Mouse (Mus musculus) stomach, postnatal 0 days (tissue): Measurements from ENCODE around the gene Celf6. TPM values are rescaled to one million over a fixed set of nuclear protein-coding genes. Genes with fewer than 3 reads are reported as not detected.

Source experiments
- ATAC-seq: fragments of 200-750 bp; cut with Nextera tagmentation; 2 replicates; pipeline ENCODE4 v1.8.0; 2017; ENCODE audit not compliant: low FRiP score, low TSS enrichment
- DNase-seq: peaks from one replicate; pipeline ENCODE4 v3.0.0-alpha.2; 2016; ENCODE audit warnings: low spot score
- H3K27ac ChIP-seq: fragments of 300-500 bp; sonication (generic); replicated peaks from 2 replicates; pipeline ENCODE4 v1.5.1; 2014; ENCODE audit warnings: mild to moderate bottlenecking, control low read depth
- H3K27me3 ChIP-seq: fragments of 300-500 bp; sonication (generic); 2 replicates; pipeline ENCODE4 v1.6.1; 2014; ENCODE audit warnings: low read length; ENCODE audit not compliant: control insufficient read depth, insufficient read depth
- H3K36me3 ChIP-seq: fragments of 300-500 bp; sonication (generic); 2 replicates; pipeline ENCODE4 v1.6.1; 2014; ENCODE audit warnings: low read length, mixed read lengths; ENCODE audit not compliant: control insufficient read depth, insufficient read depth
- H3K4me1 ChIP-seq: fragments of 300-500 bp; sonication (generic); replicated peaks from 2 replicates; pipeline ENCODE4 v1.6.1; 2014; ENCODE audit warnings: antibody characterized with exemption; ENCODE audit not compliant: control insufficient read depth, insufficient read depth
- H3K4me2 ChIP-seq: fragments of 300-500 bp; sonication (generic); replicated peaks from 2 replicates; pipeline ENCODE4 v1.6.1; 2014; ENCODE audit warnings: low read depth, mild to moderate bottlenecking, control low read depth, moderate library complexity
- H3K4me3 ChIP-seq: fragments of 300-500 bp; sonication (generic); 2 replicates; pipeline ENCODE4 v1.5.1; 2014; ENCODE audit warnings: low read depth, low read length, control low read depth
- H3K9ac ChIP-seq: fragments of 300-500 bp; sonication (generic); 2 replicates; pipeline ENCODE4 v1.6.1; 2014; ENCODE audit warnings: mild to moderate bottlenecking, low read length, control low read depth, mixed read lengths
- H3K9me3 ChIP-seq: fragments of 300-500 bp; sonication (generic); 2 replicates; pipeline ENCODE4 v1.6.1; 2016; ENCODE audit warnings: low read length; ENCODE audit not compliant: control insufficient read depth
- CTCF ChIP-seq: IDR thresholded peaks from 2 replicates; pipeline ENCODE4 v1.5.1; 2016; ENCODE audit warnings: antibody characterized with exemption, low read depth, mild to moderate bottlenecking, moderate library complexity
- EP300 ChIP-seq: optimal IDR thresholded peaks from 2 replicates; pipeline ENCODE3; 2016; ENCODE audit warnings: antibody characterized with exemption
- WGBS: fragments of 180-500 bp; shearing (Covaris S2); extraction: QIAGEN DNeasy Blood & Tissue Kit; methylation state at CpG from one replicate; pipeline ENCODE4 v1.1.7; 2014; 5-methylcytosine and 5-hydroxymethylcytosine counted together
- polyA plus RNA-seq: library from polyadenylated mRNA; unstranded; fragments of >200 nt; fragmentation: Nextera tagmentation; extraction: Ambion mirVana; gene quantifications from 2 replicates; pipeline ENCODE4 v1.2.1, GENCODE M21; 2015

Gene Celf6
- polyA plus RNA-seq, 1 experiment from 2014 or later = 4.5 TPM

- H3K27me3 ChIP-seq = no peaks in the 10 kb centered on the region
- TF ChIP-seq EP300 = no peak
- TF ChIP-seq CTCF = no peak
- under 1% methylated on average over 55 of the region's 55 CpGs for WGBS
- ATAC-seq (peak; percentile 86), DNase-seq (peak; percentile 88)
- no peaks in the 10 kb centered on the region for H3K36me3 ChIP-seq
- H3K4me1 ChIP-seq = no peaks in the 10 kb centered on the region; the same call in 1 of the 2 replicates
- peak within 1 kb of the TSS; percentile 77 for H3K4me2 ChIP-seq
- peak within 1 kb of the TSS; percentile 75 for H3K27ac ChIP-seq
- H3K9me3 ChIP-seq = no peaks in the 10 kb centered on the region
- peak within 1 kb of the TSS; percentile 74 for H3K9ac ChIP-seq
- H3K4me3 ChIP-seq = peak within 1 kb of the TSS; percentile 68
Measured at GRCm38 (mm10) chr9:59539441-59540137, 38.1 kb upstream of the Celf6 start, which contains the start of the genes Hexa and Tmem202. Gene Hexa, plus strand, starts transcription at chr9:59539540. Gene Tmem202, minus strand, starts transcription at chr9:59539847.

DNA sequence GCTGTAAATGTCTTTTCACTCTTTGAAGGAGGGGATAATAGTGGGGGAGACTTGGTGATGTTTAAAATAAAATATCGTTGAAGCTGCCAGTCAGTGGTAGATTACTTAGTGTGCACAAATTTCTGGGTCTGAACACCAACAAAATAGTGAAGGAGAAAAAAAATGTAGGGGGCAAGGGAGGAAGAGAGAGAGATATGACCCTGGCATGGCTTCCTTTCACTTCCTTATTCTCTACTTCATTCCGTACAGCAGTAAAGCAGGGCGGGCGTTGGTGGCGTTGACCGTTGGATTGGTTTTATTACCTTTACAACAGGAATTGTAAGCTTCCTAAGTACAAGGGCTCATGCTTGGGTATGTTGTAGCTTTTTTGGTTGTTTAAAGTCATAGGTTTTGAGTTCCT is 36.1 kb upstream of the Celf6 start:
- H3K9me3 ChIP-seq = no peaks in the 10 kb centered on the region
- DNase-seq = no peak
- no peak overlapping the region for H3K9ac ChIP-seq
- H3K27me3 ChIP-seq = no peaks in the 10 kb centered on the region
- TF ChIP-seq EP300 (no peak), CTCF (no peak)
- H3K36me3 ChIP-seq = no peaks in the 10 kb centered on the region
- H3K27ac ChIP-seq = no peak overlapping the region
- no peak overlapping the region for H3K4me2 ChIP-seq
- no peaks in the 10 kb centered on the region; the same call in 1 of the 2 replicates for H3K4me1 ChIP-seq
- H3K4me3 ChIP-seq = no peak overlapping the region
- 91% methylated on average over 6 of the region's 6 CpGs for WGBS
- no peak for ATAC-seq

- ATAC-seq (no peak), DNase-seq (no peak)
- H3K9ac ChIP-seq = no peak overlapping the region
- no peaks in the 10 kb centered on the region for H3K36me3 ChIP-seq
- no peaks in the 10 kb centered on the region for H3K9me3 ChIP-seq
- TF ChIP-seq EP300 (no peak), CTCF (no peak)
- no peak overlapping the region for H3K4me3 ChIP-seq
- no peaks in the 10 kb centered on the region; the same call in 1 of the 2 replicates for H3K4me1 ChIP-seq
- H3K4me2 ChIP-seq = 0 out of 2 replicates have a peak overlapping the region, but pooled peaks have one; percentile 3
- no peak overlapping the region for H3K27ac ChIP-seq
- H3K27me3 ChIP-seq = no peaks in the 10 kb centered on the region
Measured at GRCm38 (mm10) chr9:59542766-59543324, 34.9 kb upstream of the Celf6 start.

DNA sequence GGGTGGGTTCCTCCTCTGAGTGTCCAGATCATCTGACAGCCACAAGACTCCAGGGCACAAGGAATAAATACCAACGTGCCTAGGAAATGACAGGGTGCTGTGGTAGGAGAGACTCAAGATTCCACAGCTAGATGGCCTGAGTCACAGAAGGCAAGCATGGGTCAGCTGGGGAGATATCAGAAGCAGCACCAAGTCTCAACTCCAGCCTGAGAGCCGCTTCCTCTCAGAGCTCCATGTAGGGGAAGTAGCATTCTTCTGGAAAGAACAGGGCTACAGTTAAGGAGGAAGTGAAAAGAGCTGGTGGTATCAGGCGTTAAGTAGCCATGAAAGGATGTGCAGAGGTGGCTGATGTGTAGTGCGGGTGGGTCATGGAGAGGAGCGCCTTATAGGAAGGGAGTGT is 33.0 kb upstream of the Celf6 start:
- no peak overlapping the region for H3K9ac ChIP-seq
- no peaks in the 10 kb centered on the region for H3K36me3 ChIP-seq
- H3K4me3 ChIP-seq = no peak overlapping the region
- TF ChIP-seq EP300 = no peak
- TF ChIP-seq CTCF = no peak
- DNase-seq (no peak), ATAC-seq (no peak)
- H3K4me2 ChIP-seq = no peak overlapping the region
- 84% methylated on average over 5 of the region's 5 CpGs for WGBS
- no peaks in the 10 kb centered on the region for H3K27me3 ChIP-seq
- H3K9me3 ChIP-seq = no peaks in the 10 kb centered on the region
- H3K27ac ChIP-seq = no peak overlapping the region
- H3K4me1 ChIP-seq = no peaks in the 10 kb centered on the region; the same call in 1 of the 2 replicates

GRCm38 (mm10) chr9:59547869-59548268 is 29.8 kb upstream of the Celf6 start:
- Histone ChIP-seq H3K4me1 (no peaks in the 10 kb centered on the region), H3K9me3 (no peaks in the 10 kb centered on the region), H3K27me3 (no peaks in the 10 kb centered on the region), H3K36me3 (no peaks in the 10 kb centered on the region), H3K9ac (no peak overlapping the region), H3K4me2 (no peak overlapping the region), H3K27ac (no peak overlapping the region), H3K4me3 (no peak overlapping the region)
- ATAC-seq (no peak), DNase-seq (no peak)
- TF ChIP-seq EP300 (no peak), CTCF (no peak)
- WGBS = 68% methylated on average over 1 of the region's 1 CpGs

DNA sequence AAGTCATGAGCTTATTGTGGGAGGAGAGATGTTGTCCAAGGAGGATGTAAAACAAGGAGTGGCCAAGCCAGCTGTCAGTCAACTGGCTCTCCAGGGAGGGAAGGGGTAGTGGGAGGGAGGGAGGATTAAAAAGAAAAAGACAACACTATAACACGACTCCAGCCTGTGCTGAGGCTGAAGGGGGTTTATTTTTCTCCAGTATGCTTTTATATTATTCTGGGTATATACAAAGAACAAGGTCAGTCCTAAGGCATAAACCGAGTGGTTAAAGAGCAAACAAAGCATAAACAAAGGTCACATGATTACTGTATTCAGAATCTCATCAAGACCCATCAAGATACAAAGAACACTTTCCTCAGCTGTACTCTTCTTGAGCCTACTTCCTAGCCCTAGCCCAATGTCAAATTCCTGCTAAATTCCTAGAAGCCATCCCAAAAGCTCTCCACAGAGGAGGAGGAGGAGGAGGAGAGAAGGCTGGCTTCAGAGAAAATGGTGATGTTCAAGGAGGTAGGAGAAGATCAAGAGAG is 28.7 kb upstream of the Celf6 start:
- H3K4me2 ChIP-seq = no peak overlapping the region
- no peaks in the 10 kb centered on the region for H3K9me3 ChIP-seq
- no peak overlapping the region for H3K27ac ChIP-seq
- no peak overlapping the region for H3K4me3 ChIP-seq
- H3K9ac ChIP-seq = no peak overlapping the region
- no peaks in the 10 kb centered on the region for H3K4me1 ChIP-seq
- DNase-seq (no peak), ATAC-seq (no peak)
- TF ChIP-seq CTCF (no peak), EP300 (no peak)
- no peaks in the 10 kb centered on the region for H3K27me3 ChIP-seq
- no peaks in the 10 kb centered on the region for H3K36me3 ChIP-seq
- 50% methylated on average over 2 of the region's 2 CpGs for WGBS
